ENCODE assay signal across 16 mouse cellular contexts in the genomic region with DNA sequence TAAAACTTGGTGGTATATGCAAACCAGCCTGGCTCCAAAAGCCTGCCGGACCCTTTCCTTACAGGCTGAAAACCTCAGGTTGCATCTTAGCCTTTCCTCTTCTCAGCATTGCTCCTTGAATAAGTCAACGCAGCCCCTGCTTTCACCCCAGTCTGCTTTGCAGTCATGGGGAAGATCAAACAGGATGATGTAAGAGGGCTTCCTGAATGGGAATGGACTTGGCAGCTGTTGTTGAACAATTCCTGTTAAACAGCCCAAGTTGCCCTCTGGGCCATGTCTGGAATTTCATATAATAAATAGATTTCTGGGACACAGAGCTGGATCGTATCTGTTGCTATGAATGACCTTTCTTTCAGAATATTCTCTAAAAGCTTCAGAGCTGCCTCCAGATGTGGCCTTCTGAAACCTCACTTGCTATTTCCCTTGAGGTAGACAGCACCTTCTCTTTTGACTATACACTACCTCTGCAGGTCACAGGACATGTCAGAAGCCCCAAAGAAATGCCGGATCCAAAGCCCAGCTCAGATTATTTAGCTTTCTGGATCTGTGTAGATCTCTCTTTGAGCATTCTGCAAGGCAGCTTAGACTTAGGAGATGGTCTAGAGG. TPM values are rescaled to one million over a fixed set of nuclear protein-coding genes. Genes with fewer than 3 reads are reported as not detected.
DNase-seq lines count a peak whose midpoint lies in the region; ATAC-seq and TF ChIP-seq lines count a peak whose summit lies in the region.
"Had no signal": no experiment of that assay in that cellular context is flagged by ENCODE, and none has a peak within 500 bp of the region (broad histone marks: within the 10 kb centered on the region; RNA-seq: fewer than 3 reads in every experiment).

No protein-coding gene starts in this region.

- H3K27ac ChIP-seq in heart, adult 2 months: no peak overlapping the region
- H3K27ac ChIP-seq in midbrain, postnatal 0 days (ENCODE audit: low read depth, low read length): no peak overlapping the region
- H3K27ac ChIP-seq: neural tube, embryonic 15.5 days had no signal

- intact Hi-C loops in heart, adult 2 months (cut with DNase I): no loop called here

- no peaks in the 10 kb centered on the region for H3K36me3 ChIP-seq in heart, adult 2 months (ENCODE audit: control insufficient read depth, insufficient read depth, low read length)
- H3K36me3 ChIP-seq in midbrain, postnatal 0 days (ENCODE audit: insufficient read depth, low read length): no peaks in the 10 kb centered on the region
- H3K36me3 ChIP-seq: neural tube, embryonic 15.5 days had no signal

- TF ChIP-seq POLR2A in heart, adult 2 months (IDR thresholded peaks at IDR 0.05; ENCODE audit: insufficient read depth, low read depth, low read length): no peak

- H3K27me3 ChIP-seq in heart, adult 2 months (ENCODE audit: control insufficient read depth, insufficient read depth, low read length): no peaks in the 10 kb centered on the region
- H3K27me3 ChIP-seq in midbrain, postnatal 0 days (ENCODE audit: insufficient read depth, low read length): no peaks in the 10 kb centered on the region
- H3K27me3 ChIP-seq: neural tube, embryonic 15.5 days had no signal

- no peak overlapping the region for H3K9ac ChIP-seq in heart, adult 2 months (ENCODE audit: low read depth, low read length)
- no peak overlapping the region for H3K9ac ChIP-seq in midbrain, postnatal 0 days (replicated peaks; ENCODE audit: low read length, poor library complexity, severe bottlenecking)
- H3K9ac ChIP-seq: neural tube, embryonic 15.5 days had no signal

- H3K4me2 ChIP-seq in midbrain, postnatal 0 days (ENCODE audit: low read depth, low read length, poor library complexity, severe bottlenecking): no peak overlapping the region
- H3K4me2 ChIP-seq: neural tube, embryonic 15.5 days had no signal

- ATAC-seq in midbrain, postnatal 0 days (ENCODE audit: low FRiP score): no peak
- no peak for ATAC-seq in megakaryocyte, adult 5-6 weeks (ENCODE audit: poor library complexity, severe bottlenecking)
- ATAC-seq: midbrain, embryonic 16.5 days had no signal

- no peak overlapping the region for H3K4me3 ChIP-seq in heart, adult 2 months
- no peak overlapping the region for H3K4me3 ChIP-seq in midbrain, postnatal 0 days (ENCODE audit: low read depth, low read length)
- H3K4me3 ChIP-seq: erythroblast, embryonic 14.5 days; neural tube, embryonic 15.5 days had no signal

- WGBS in heart, adult 2 months: 42% methylated on average over 4 of the region's 4 CpGs
- 79% methylated on average over 4 of the region's 4 CpGs for WGBS in midbrain, postnatal 0 days

- no peaks in the 10 kb centered on the region for H3K4me1 ChIP-seq in heart, adult 2 months (ENCODE audit: control insufficient read depth, insufficient read depth, low read length)
- H3K4me1 ChIP-seq in midbrain, postnatal 0 days (ENCODE audit: insufficient read depth, low read length): no peaks in the 10 kb centered on the region

- TF ChIP-seq CTCF in heart, adult 2 months (IDR thresholded peaks at IDR 0.05): no peak
- TF ChIP-seq CTCF in midbrain, postnatal 0 days (IDR thresholded peaks at IDR 0.05): no peak

- peak; percentile 61 for DNase-seq in heart, adult 11 months
- DNase-seq in heart, adult 2 months: no peak
- peak; percentile 20 for DNase-seq in thymus, postnatal 14 days
- no peak for DNase-seq in thymus, adult 18-20 months
- peak; percentile 6 to 19 for DNase-seq in kidney, postnatal 4 days
- DNase-seq in ovary, postnatal 10 days (ENCODE audit: low spot score): no peak
- no peak for DNase-seq in midbrain, postnatal 0 days (ENCODE audit: low spot score)
- DNase-seq: adrenal gland, adult 8-10 months; heart, adult 18-20 months; heart, postnatal 4 days had no signal

- no peaks in the 10 kb centered on the region for H3K9me3 ChIP-seq in midbrain, postnatal 0 days (ENCODE audit: low read length)
- H3K9me3 ChIP-seq: neural tube, embryonic 15.5 days had no signal

- no peaks in the 10 kb centered on the region for H3K79me2 ChIP-seq in heart, adult 2 months (replicated peaks; ENCODE audit: control insufficient read depth, insufficient read depth, low read length)

- no peak for TF ChIP-seq EP300 in heart, adult 2 months (IDR thresholded peaks at IDR 0.05; ENCODE audit: insufficient read depth, low read depth, low read length)

RNA-seq across cellular contexts. Expression of a gene that starts 1.0 kb away (rescaled TPM):
- total RNA-seq in heart, adult 2 months (2021): not detected
- polyA plus RNA-seq in heart, adult 2 months (2012; rRNA removed): 0.06 TPM in 2 replicates
- not detected in 2 replicates for total RNA-seq in midbrain, postnatal 0 days (2014; rRNA removed)
- not detected in 2 replicates for polyA plus RNA-seq in midbrain, postnatal 0 days (2015; fragmentation: Nextera tagmentation; extraction: Ambion mirVana)
- total RNA-seq in megakaryocyte, adult 5-6 weeks (2015): 0.91 and 0.93 TPM in 2 replicates
- total RNA-seq in megakaryocyte, adult 5-6 weeks (2017): 0.77 and 1.4 TPM in 2 replicates
- total RNA-seq: heart, postnatal 4 days; layer of hippocampus, postnatal 10 days had no signal
- polyA plus RNA-seq: erythroblast, embryonic 14.5 days; limb, embryonic 11.5 days; midbrain, embryonic 16.5 days; neural tube, embryonic 15.5 days had no signal

Comparison
In these comparisons a context has a peak if more than half of its experiments do, and no peak if none do; other contexts are left out.
1. DNase-seq: peak in heart, adult 11 months (single experiment), thymus, postnatal 14 days (single experiment) and kidney, postnatal 4 days (2 of 2); none in heart, adult 2 months (0 of 2), thymus, adult 18-20 months (0 of 2), ovary, postnatal 10 days (single experiment) and midbrain, postnatal 0 days (single experiment).